Mouse (Mus musculus) ES-Bruce4 (cell line): ENCODE measurements at regions not wholly inside any gene's neighbourhood (a gene's known extent, or its start where the extent isn't known, plus 50 kb on each side); places are given as distances from the start of the nearest gene placed in this dataset.

Source experiments
- H3K27ac ChIP-seq: 2 replicates; pipeline ENCODE4 v1.5.1; 2012; ENCODE audit warnings: low read length, inconsistent platforms; ENCODE audit not compliant: insufficient read depth
- H3K27me3 ChIP-seq: 2 replicates; pipeline ENCODE4 v1.6.1; 2012; ENCODE audit warnings: mild to moderate bottlenecking, low read length, inconsistent platforms; ENCODE audit not compliant: control insufficient read depth, poor library complexity, insufficient read depth, severe bottlenecking
- H3K36me3 ChIP-seq: 2 replicates; pipeline ENCODE4 v1.6.1; 2012; ENCODE audit warnings: inconsistent platforms, mild to moderate bottlenecking, low read length, moderate library complexity; ENCODE audit not compliant: control insufficient read depth, poor library complexity, insufficient read depth, severe bottlenecking
- H3K4me1 ChIP-seq: one replicate; pipeline ENCODE4 v1.8.1; 2011; ENCODE audit warnings: low read length; ENCODE audit not compliant: control insufficient read depth, insufficient read depth
- H3K4me3 ChIP-seq: 2 replicates; pipeline ENCODE4 v1.5.1; 2011; ENCODE audit warnings: low read depth, mild to moderate bottlenecking, low read length
- H3K9ac ChIP-seq: 2 replicates; pipeline ENCODE4 v1.6.1; 2012; ENCODE audit warnings: low read depth, mild to moderate bottlenecking, inconsistent platforms; ENCODE audit not compliant: poor library complexity, severe bottlenecking
- H3K9me3 ChIP-seq: replicated peaks from 2 replicates; pipeline ENCODE4 v1.6.1; 2012; ENCODE audit warnings: mild to moderate bottlenecking, low read length, inconsistent platforms; ENCODE audit not compliant: control insufficient read depth, poor library complexity, insufficient read depth, severe bottlenecking
- CTCF ChIP-seq: IDR thresholded peaks from one replicate; pipeline ENCODE4 v1.8.1; 2011; ENCODE audit warnings: low read depth, low read length
- EP300 ChIP-seq: IDR thresholded peaks from 2 replicates; pipeline ENCODE4 v1.6.1; 2011; ENCODE audit warnings: low read depth, low read length; ENCODE audit not compliant: insufficient read depth
- POLR2A ChIP-seq: IDR thresholded peaks from one replicate; pipeline ENCODE4 v1.8.1; 2011; ENCODE audit warnings: low read length; ENCODE audit not compliant: insufficient read depth

DNA sequence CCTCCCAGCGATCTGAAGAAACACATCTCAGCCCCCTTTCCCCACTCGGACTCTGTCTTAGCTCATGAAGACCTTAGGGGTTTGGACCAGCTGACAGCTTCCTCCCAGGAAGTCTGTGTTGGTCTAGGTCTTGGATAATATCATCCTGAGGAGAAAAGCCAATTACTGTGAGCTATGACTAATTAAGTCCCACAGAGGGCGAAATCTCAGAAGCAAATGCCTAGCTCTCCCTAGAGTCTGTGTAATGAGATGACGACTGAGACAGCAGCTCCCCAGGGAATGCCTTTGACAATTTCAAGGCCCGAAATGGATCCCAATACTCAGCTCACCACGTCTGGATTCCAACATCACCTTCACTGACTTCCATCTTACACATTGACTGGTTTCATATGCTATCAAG lies 213.5 kb upstream of the Nlrp1b start:
- Histone ChIP-seq H3K27me3 (no peaks in the 10 kb centered on the region), H3K27ac (no peak overlapping the region), H3K4me1 (no peaks in the 10 kb centered on the region), H3K9ac (no peak overlapping the region), H3K9me3 (no peaks in the 10 kb centered on the region), H3K4me3 (no peak overlapping the region), H3K36me3 (no peaks in the 10 kb centered on the region)
- TF ChIP-seq EP300 = no peak
- no peak for TF ChIP-seq CTCF
- TF ChIP-seq POLR2A = no peak

DNA sequence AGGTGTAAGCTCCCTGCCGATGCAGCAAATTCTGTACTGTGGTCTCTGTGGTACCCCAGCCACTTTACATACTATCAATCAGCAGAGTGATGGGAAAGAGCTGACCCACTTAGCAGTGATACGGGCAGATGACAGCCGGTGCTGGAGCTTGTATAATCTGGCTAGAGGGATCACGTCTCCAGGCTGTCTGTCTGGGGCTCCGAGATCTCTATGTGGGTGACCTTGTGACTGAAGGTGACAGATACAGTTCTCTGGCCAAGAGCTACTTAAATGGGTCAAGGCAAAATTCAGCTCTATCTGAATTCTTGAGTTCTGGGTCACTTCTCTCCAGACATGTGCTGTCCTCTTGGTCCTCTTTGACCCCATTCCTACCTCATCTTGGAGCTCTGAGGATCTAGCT lies 216.1 kb upstream of the Nlrp1b start:
- H3K4me3 ChIP-seq = no peak overlapping the region
- H3K9ac ChIP-seq = no peak overlapping the region
- TF ChIP-seq EP300 (no peak), CTCF (no peak), POLR2A (no peak)
- no peaks in the 10 kb centered on the region for H3K27me3 ChIP-seq
- no peak overlapping the region for H3K27ac ChIP-seq
- no peaks in the 10 kb centered on the region for H3K36me3 ChIP-seq
- no peaks in the 10 kb centered on the region for H3K9me3 ChIP-seq
- no peaks in the 10 kb centered on the region for H3K4me1 ChIP-seq

DNA sequence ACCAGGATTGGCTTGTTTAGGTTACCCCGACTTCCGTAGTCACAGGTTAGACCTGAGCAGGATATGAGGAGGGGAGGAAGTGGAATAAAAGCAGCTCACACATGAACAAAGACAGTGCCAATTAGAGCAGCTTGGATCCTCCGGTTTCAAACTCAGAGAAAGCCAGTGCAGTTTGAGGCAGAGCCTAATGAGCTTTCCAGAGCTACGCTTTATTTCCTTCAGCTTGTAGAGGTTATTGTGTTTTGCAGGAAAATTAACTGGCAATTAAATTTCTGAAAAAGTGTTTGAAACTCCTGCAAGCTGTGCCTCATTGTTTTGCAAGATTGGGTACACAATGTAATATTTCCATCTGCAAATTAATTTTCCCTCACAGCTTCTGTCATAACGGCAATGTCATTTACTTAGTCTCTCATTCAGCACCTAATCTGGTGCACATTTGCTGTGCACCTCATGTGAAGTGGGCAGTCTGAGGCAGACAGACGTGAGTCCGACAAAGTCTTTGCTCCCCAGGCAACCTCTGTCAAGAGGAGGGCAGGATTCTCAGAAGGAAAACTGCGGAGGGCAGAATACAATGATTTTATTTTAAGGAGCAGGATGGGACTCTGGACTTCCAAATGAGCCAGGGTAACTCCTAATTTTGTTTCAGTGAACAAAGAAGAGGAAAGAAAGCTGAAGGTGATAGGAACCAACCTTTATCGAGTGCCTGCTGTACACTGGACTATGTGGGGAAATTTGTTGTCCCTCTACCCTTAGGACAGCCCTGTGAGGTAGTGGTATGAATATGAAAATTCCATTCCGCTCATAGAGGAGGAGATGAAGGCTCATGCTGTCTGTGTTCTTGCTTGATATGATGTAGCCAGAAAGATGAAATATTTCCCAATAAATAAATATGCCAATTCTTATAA lies 217.6 kb upstream of the Nlrp1b start:
- Histone ChIP-seq H3K27ac (no peak overlapping the region), H3K4me3 (no peak overlapping the region), H3K27me3 (no peaks in the 10 kb centered on the region), H3K9me3 (no peaks in the 10 kb centered on the region), H3K4me1 (no peaks in the 10 kb centered on the region), H3K9ac (no peak overlapping the region), H3K36me3 (no peaks in the 10 kb centered on the region)
- TF ChIP-seq EP300 (no peak), POLR2A (no peak), CTCF (no peak)

DNA sequence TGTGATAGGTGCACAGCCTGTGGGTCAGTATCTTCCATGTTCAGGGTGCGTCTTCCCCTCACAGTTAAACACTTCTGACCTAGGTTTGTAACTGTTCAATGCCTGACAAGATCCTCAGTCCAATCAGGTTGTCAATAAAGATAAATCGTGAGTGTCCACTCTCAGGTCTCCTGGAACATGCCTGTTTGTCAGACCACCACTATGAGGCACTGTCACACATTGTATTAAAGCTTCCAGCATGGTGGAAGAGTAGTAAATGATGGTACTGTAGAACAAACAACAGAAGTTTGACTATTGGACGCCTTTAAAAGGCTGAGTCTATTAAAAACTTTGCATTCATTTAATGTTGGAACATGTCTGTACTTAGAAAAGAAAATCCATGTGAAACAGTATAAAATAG lies 249.6 kb upstream of the Nlrp1b start:
- TF ChIP-seq POLR2A = no peak
- no peak for TF ChIP-seq CTCF
- TF ChIP-seq EP300 = no peak
- Histone ChIP-seq H3K9ac (no peak overlapping the region), H3K27ac (no peak overlapping the region), H3K9me3 (no peaks in the 10 kb centered on the region), H3K4me1 (no peaks in the 10 kb centered on the region), H3K27me3 (no peaks in the 10 kb centered on the region), H3K4me3 (no peak overlapping the region), H3K36me3 (no peaks in the 10 kb centered on the region)

DNA sequence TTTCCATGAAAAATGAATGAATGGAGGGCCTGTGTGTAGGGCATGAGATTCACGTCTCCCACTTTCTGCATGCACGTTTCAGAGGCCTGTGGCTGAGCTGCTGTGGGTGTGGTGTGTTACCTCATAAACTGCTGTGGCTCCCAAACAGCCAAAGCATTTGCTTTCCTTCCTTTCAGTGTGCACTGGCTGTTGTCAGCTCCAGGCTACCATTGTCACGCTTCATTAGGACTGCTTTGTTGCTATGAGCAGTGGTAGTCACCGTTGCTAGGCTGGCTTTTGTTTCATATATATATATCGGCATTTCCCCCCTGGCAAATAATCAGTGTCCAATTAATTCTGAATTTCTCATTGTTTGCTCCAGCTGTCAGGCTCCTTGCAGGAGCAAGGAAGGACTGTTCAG lies 251.9 kb upstream of the Wscd1 start:
- no peak overlapping the region for H3K9ac ChIP-seq
- no peak overlapping the region for H3K4me3 ChIP-seq
- H3K9me3 ChIP-seq = peaks cover 10% of the 10 kb centered on the region
- TF ChIP-seq CTCF (no peak), EP300 (no peak), POLR2A (no peak)
- no peaks in the 10 kb centered on the region; the same call in 1 of the 2 replicates for H3K27me3 ChIP-seq
- H3K27ac ChIP-seq = no peak overlapping the region
- no peaks in the 10 kb centered on the region for H3K36me3 ChIP-seq
- no peaks in the 10 kb centered on the region for H3K4me1 ChIP-seq

DNA sequence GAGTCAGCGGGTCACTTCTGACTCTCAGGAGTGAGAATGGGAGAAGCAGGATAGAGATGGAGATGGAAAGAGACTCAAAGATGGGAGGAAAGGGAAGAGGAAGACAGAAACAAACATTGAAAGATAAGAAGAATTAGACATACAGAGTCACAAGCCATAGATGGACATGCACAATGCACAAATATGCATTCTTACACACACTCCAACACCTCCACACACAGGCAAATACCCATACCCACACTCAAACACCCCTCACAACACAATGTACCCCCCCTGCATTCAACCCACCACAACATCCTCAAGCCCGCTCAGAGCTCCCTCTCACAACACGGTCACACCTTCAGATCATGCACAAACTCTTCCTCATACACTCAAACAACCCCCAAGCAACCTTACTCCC lies 251.4 kb upstream of the Wscd1 start:
- H3K4me1 ChIP-seq = no peaks in the 10 kb centered on the region
- H3K4me3 ChIP-seq = no peak overlapping the region
- no peak for TF ChIP-seq POLR2A
- TF ChIP-seq CTCF = no peak
- TF ChIP-seq EP300 = no peak
- H3K27ac ChIP-seq = no peak overlapping the region
- no peaks in the 10 kb centered on the region for H3K36me3 ChIP-seq
- H3K9ac ChIP-seq = no peak overlapping the region
- H3K9me3 ChIP-seq = peaks cover 6% of the 10 kb centered on the region
- no peaks in the 10 kb centered on the region; the same call in 1 of the 2 replicates for H3K27me3 ChIP-seq
